Mouse (Mus musculus): ENCODE results near the gene Tfec. TPM values are rescaled to one million over a fixed set of nuclear protein-coding genes. Genes with fewer than 3 reads are reported as not detected.

Gene Tfec
- polyA plus RNA-seq, 1 experiment from 2014 or later, result 7.2 TPM

GRCm38 (mm10) chr6:16862050-16862449, 36.2 kb downstream of the Tfec start:
- Histone ChIP-seq H3K36me3 (ENCODE audit: insufficient read depth, low read length) (no peaks in the 10 kb centered on the region), H3K27ac (no peak overlapping the region), H3K4me1 (replicated peaks; ENCODE audit: insufficient read depth, low read length) (no peaks in the 10 kb centered on the region), H3K9me3 (replicated peaks; ENCODE audit: low read length) (no peaks in the 10 kb centered on the region), H3K4me2 (ENCODE audit: low read length) (no peak overlapping the region), H3K27me3 (ENCODE audit: insufficient read depth, low read length) (no peaks in the 10 kb centered on the region), H3K4me3 (replicated peaks; ENCODE audit: low read depth, low read length) (no peak overlapping the region), H3K9ac (ENCODE audit: low read depth, low read length) (no peak overlapping the region)
- ATAC-seq (replicated peaks; ENCODE audit: low FRiP score, low read depth), result no peak
- WGBS, result 90% methylated on average over 3 of the region's 3 CpGs
- DNase-seq (ENCODE audit: low spot score), result no peak
- TF ChIP-seq CTCF (IDR thresholded peaks at IDR 0.05; ENCODE audit: low read depth), result no peak

- peak; percentile 63 for ATAC-seq (replicated peaks; ENCODE audit: low FRiP score, low read depth)
- WGBS, result 83% methylated on average over 7 of the region's 7 CpGs
- no peak overlapping the region for H3K4me2 ChIP-seq (ENCODE audit: low read length)
Observed at GRCm38 (mm10) chr6:16855879-16856545, 42.2 kb downstream of the Tfec start.

GRCm38 (mm10) chr6:16854977-16855376, 43.3 kb downstream of the Tfec start:
- ATAC-seq (replicated peaks; ENCODE audit: low FRiP score, low read depth) (no peak), DNase-seq (ENCODE audit: low spot score) (no peak)
- Histone ChIP-seq H3K4me1 (replicated peaks; ENCODE audit: insufficient read depth, low read length) (no peaks in the 10 kb centered on the region), H3K36me3 (ENCODE audit: insufficient read depth, low read length) (no peaks in the 10 kb centered on the region), H3K4me2 (ENCODE audit: low read length) (0 out of 2 replicates have a peak overlapping the region, but pooled peaks have one; percentile 13), H3K9me3 (replicated peaks; ENCODE audit: low read length) (no peaks in the 10 kb centered on the region), H3K27ac (no peak overlapping the region), H3K4me3 (replicated peaks; ENCODE audit: low read depth, low read length) (no peak overlapping the region), H3K27me3 (ENCODE audit: insufficient read depth, low read length) (no peaks in the 10 kb centered on the region), H3K9ac (ENCODE audit: low read depth, low read length) (no peak overlapping the region)
- no peak for TF ChIP-seq CTCF (IDR thresholded peaks at IDR 0.05; ENCODE audit: low read depth)
- WGBS, result 81% methylated on average over 9 of the region's 9 CpGs

More at GRCm38 (mm10) chr6:16855879-16856545, 42.2 kb downstream of the Tfec start:
- H3K4me3 ChIP-seq (replicated peaks; ENCODE audit: low read depth, low read length), result no peak overlapping the region
- H3K27me3 ChIP-seq (ENCODE audit: insufficient read depth, low read length), result no peaks in the 10 kb centered on the region
- H3K9ac ChIP-seq (ENCODE audit: low read depth, low read length), result no peak overlapping the region
- H3K27ac ChIP-seq, result no peak overlapping the region
- H3K4me1 ChIP-seq (replicated peaks; ENCODE audit: insufficient read depth, low read length), result no peaks in the 10 kb centered on the region
- no peak for TF ChIP-seq CTCF (IDR thresholded peaks at IDR 0.05; ENCODE audit: low read depth)
- DNase-seq (ENCODE audit: low spot score), result peak; percentile 28
- H3K36me3 ChIP-seq (ENCODE audit: insufficient read depth, low read length), result no peaks in the 10 kb centered on the region
- no peaks in the 10 kb centered on the region for H3K9me3 ChIP-seq (replicated peaks; ENCODE audit: low read length)

GRCm38 (mm10) chr6:16846521-16846920, 51.7 kb downstream of the Tfec start:
- DNase-seq (ENCODE audit: low spot score), result no peak
- no peaks in the 10 kb centered on the region for H3K27me3 ChIP-seq (ENCODE audit: insufficient read depth, low read length)
- no peak overlapping the region for H3K4me3 ChIP-seq (replicated peaks; ENCODE audit: low read depth, low read length)
- no peak for TF ChIP-seq CTCF (IDR thresholded peaks at IDR 0.05; ENCODE audit: low read depth)
- H3K4me2 ChIP-seq (ENCODE audit: low read length), result no peak overlapping the region
- ATAC-seq (replicated peaks; ENCODE audit: low FRiP score, low read depth), result no peak
- no peak overlapping the region for H3K9ac ChIP-seq (ENCODE audit: low read depth, low read length)
- H3K36me3 ChIP-seq (ENCODE audit: insufficient read depth, low read length), result no peaks in the 10 kb centered on the region
- no peaks in the 10 kb centered on the region for H3K9me3 ChIP-seq (replicated peaks; ENCODE audit: low read length)
- WGBS, result 91% methylated on average over 7 of the region's 7 CpGs
- H3K4me1 ChIP-seq (replicated peaks; ENCODE audit: insufficient read depth, low read length), result no peaks in the 10 kb centered on the region
- no peak overlapping the region for H3K27ac ChIP-seq

- WGBS, result 78% methylated on average over 1 of the region's 1 CpGs
- Histone ChIP-seq H3K27me3 (ENCODE audit: insufficient read depth, low read length) (no peaks in the 10 kb centered on the region), H3K36me3 (ENCODE audit: insufficient read depth, low read length) (no peaks in the 10 kb centered on the region), H3K27ac (no peak overlapping the region), H3K4me1 (replicated peaks; ENCODE audit: insufficient read depth, low read length) (no peaks in the 10 kb centered on the region), H3K4me3 (replicated peaks; ENCODE audit: low read depth, low read length) (no peak overlapping the region), H3K4me2 (ENCODE audit: low read length) (no peak overlapping the region), H3K9ac (ENCODE audit: low read depth, low read length) (no peak overlapping the region), H3K9me3 (replicated peaks; ENCODE audit: low read length) (no peaks in the 10 kb centered on the region)
- TF ChIP-seq CTCF (IDR thresholded peaks at IDR 0.05; ENCODE audit: low read depth), result no peak
- DNase-seq (ENCODE audit: low spot score) (no peak), ATAC-seq (replicated peaks; ENCODE audit: low FRiP score, low read depth) (no peak)
Observed at GRCm38 (mm10) chr6:16835631-16836030, 62.6 kb downstream of the Tfec start.

GRCm38 (mm10) chr6:16828304-16828703, 69.9 kb downstream of the Tfec start:
- Histone ChIP-seq H3K4me1 (replicated peaks; ENCODE audit: insufficient read depth, low read length) (no peaks in the 10 kb centered on the region), H3K27me3 (ENCODE audit: insufficient read depth, low read length) (no peaks in the 10 kb centered on the region), H3K27ac (no peak overlapping the region), H3K36me3 (ENCODE audit: insufficient read depth, low read length) (no peaks in the 10 kb centered on the region), H3K4me2 (ENCODE audit: low read length) (no peak overlapping the region), H3K9me3 (replicated peaks; ENCODE audit: low read length) (no peaks in the 10 kb centered on the region), H3K9ac (ENCODE audit: low read depth, low read length) (no peak overlapping the region), H3K4me3 (replicated peaks; ENCODE audit: low read depth, low read length) (no peak overlapping the region)
- ATAC-seq (replicated peaks; ENCODE audit: low FRiP score, low read depth), result no peak
- TF ChIP-seq CTCF (IDR thresholded peaks at IDR 0.05; ENCODE audit: low read depth), result no peak
- DNase-seq (ENCODE audit: low spot score), result no peak

- H3K4me2 ChIP-seq (ENCODE audit: low read length), result no peak overlapping the region
- 79% methylated on average over 1 of the region's 1 CpGs for WGBS
- no peaks in the 10 kb centered on the region for H3K36me3 ChIP-seq (ENCODE audit: insufficient read depth, low read length)
- no peak overlapping the region for H3K27ac ChIP-seq
- TF ChIP-seq CTCF (IDR thresholded peaks at IDR 0.05; ENCODE audit: low read depth), result no peak
- H3K27me3 ChIP-seq (ENCODE audit: insufficient read depth, low read length), result no peaks in the 10 kb centered on the region
- H3K9ac ChIP-seq (ENCODE audit: low read depth, low read length), result no peak overlapping the region
- no peaks in the 10 kb centered on the region for H3K4me1 ChIP-seq (replicated peaks; ENCODE audit: insufficient read depth, low read length)
- no peak for DNase-seq (ENCODE audit: low spot score)
- no peak for ATAC-seq (replicated peaks; ENCODE audit: low FRiP score, low read depth)
- H3K9me3 ChIP-seq (replicated peaks; ENCODE audit: low read length), result no peaks in the 10 kb centered on the region
- no peak overlapping the region for H3K4me3 ChIP-seq (replicated peaks; ENCODE audit: low read depth, low read length)
Observed at GRCm38 (mm10) chr6:16821985-16822384, 76.3 kb downstream of the Tfec start.
